Mouse (Mus musculus): ENCODE results near the gene Cars2.
"Not testable (repeated sequence)": the region's sequence is repeated elsewhere in the genome, so short reads cannot be mapped to it uniquely, and the experiment has no call there.

Cars2 gene

DNA sequence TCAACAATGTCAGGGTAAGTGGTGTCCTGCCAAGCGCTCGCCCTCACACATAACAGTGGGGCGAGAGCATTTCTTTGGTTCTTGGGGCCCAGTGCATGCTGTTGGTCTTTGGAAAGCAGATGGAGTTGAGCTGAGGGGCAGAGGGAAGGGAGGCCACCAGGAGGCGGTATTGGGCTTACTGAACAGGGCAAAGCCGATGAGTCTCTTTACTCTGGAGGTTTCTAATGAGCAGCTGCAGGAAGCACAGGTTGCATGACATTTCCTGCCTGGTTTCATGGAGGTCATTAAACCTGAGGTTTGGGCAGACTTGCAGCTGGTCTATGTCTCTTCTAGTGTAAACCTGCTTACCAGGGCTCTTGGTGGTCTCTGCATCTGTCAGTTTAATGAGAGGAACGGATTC, 43.8 kb downstream of the Cars2 start:
- DNase-seq = peak; percentile 81

- DNase-seq = no peak
Measured at GRCm38 (mm10) chr8:11506074-11506473, 44.5 kb downstream of the Cars2 start.

DNA sequence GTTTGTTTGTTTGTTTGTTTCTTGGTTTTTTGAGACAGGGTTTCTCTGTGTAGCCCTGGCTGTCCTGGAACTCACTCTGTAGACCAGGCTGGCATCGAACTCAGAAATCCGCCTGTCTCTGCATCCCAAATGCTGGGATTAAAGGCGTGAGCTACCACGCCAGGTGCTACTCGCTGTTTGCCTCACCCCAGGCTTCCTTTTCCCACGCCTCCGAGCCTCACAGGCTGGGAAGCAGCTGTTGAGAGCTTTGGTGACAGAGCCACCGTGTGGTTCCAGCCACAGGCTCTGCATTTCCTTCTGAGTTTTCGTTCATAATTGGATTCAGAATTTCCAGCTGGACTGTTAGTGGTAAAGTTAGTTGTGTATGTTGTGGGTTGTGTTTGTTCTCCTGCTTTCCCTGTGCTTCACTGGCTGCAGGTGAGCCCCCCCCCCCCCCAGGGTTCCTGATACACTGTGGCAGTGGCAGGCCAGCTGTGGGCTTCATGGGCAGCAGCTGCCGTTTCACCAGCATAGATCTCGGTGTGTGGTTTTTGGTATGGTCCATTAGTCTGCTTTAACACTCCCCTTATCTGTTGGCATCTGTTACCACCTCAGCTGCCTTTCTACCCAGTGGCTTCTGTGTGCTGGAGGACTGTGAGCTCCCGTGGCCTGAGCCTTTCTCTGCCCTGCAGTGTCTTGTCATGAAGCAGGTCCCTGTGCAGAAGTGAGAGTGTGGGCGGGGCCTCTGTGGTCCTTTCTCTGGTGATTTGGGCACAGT, 46.9 kb downstream of the Cars2 start:
- no peak for DNase-seq

DNA sequence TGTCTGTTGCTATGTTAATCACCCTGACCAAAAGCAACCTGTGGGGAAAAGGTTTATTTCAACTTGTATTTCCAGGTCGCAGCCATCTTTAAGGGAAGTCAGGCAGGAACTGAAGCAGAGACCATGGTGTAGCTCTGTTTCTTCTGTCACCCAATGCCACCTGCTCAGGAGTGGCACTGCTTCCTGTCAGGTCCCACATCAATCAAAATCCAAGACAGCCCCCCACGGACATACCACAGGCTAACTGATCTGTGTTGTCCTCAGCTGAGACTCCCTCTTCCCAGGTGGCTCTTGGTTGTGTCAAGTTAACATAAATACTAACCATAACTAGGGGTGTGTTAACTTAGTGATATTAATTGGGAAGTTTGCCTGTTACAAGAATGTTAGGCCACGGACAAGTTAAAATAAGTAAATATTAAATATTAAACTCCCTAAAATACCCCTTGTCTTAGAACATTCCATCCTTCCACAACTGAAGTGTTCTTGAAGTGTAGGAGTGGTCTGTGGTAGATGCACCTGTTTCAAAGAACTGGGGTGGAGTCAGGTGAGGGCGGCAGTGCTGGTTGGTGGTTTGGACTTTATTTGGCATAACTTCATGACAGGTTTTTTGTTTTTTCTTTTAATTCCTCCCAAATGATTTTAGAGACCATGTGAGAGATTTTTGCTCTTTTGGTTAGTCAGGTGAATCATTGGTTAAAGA, 51.6 kb downstream of the Cars2 start:
- DNase-seq = peak; percentile 35

DNA sequence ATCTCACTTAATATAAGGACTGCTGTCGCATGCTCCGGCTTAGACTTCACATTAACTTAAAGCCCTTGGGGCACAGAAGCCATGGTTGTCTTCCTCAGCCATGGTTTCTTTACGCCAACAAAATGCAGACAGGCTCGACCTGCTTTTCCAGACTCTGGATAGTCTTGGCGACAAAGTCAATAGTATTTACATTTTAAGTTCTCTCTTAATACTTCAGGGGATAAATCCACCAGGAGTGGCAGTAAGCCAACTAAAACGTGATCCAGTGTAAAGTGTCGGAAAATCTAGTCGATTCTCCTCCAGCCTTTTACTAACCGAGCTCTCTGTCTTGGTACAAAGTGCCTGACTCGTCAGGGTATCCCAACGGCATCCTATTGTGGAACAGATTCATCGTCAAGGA, 52.3 kb downstream of the Cars2 start:
- DNase-seq = no peak

DNA sequence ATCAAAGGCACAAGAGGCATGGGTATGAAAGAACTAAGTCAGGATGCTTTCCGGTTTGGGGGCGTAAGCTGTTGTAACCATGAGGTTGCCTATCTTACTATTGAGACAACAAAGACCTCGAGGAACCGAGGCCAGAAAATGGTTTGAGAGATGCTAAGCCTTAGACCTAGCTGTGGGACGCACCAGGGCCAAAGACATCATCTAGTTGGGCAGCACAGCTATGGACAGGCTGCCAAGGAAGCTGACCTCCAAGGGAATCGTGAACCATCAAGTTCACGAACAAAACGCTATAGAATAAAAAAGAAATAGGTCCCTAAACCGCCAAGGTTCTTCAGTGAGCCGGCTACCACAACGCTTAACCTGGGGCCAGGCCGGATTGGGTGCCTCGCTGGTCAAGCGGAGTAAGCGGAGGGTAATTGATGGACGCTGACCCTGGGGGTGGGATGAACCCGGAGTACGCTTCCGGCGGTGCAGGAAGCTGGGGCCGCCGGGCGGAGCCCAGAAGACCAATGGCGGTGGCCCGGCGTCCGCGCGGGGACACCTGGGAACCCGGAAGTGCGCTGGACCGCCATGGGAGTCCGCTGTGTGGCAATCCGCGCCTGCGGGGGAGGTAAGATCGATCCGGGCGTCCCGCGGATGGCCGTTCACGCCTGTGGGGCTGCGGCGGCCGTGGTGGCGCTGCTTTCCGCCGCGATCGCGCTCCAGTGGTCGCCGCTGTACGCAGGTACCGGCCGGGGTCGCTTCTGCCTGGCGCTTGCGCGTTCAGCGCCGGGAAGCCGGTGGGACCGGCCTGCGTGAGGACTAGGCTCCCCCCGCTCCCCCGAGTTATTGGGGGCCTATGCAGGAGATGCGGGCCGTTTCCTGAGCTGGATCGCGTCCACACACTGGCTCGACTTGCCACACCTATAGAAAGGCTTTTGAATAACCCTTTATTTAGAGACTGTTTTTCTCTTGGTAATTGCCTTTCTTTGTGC, 53.3 kb downstream of the Cars2 start, which contains the start of gene Naxd:
Naxd (plus strand) TSS at position 490 of the 974 bp plus-strand sequence.
- peak; percentile 88 for DNase-seq

- DNase-seq = not testable (repeated sequence)
Measured at GRCm38 (mm10) chr8:11492340-11492739, 58.2 kb downstream of the Cars2 start.

DNA sequence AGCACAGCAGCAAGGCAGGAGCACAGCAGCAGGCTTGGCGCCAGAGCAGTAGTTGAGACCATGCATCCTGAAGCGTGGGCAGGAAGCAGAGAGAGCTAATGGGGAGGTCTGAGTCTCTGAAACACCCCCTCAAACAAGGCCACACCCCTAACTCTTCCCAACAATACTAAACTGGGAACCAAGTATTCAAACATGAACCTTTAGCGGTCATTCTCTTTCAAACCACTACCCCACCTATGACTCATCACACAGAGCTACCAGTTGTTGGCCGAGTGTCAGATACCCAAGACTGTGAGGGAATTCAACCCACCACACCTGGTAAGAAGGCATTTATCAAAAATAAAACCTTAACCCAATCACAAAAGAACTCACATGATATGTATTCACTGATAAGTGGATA, 63.4 kb downstream of the Cars2 start:
- DNase-seq = no peak

- DNase-seq = peak; percentile 67
Measured at GRCm38 (mm10) chr8:11486142-11486541, 64.4 kb downstream of the Cars2 start.

GRCm38 (mm10) chr8:11482537-11482936, 68.0 kb downstream of the Cars2 start:
- no peak for DNase-seq

DNA sequence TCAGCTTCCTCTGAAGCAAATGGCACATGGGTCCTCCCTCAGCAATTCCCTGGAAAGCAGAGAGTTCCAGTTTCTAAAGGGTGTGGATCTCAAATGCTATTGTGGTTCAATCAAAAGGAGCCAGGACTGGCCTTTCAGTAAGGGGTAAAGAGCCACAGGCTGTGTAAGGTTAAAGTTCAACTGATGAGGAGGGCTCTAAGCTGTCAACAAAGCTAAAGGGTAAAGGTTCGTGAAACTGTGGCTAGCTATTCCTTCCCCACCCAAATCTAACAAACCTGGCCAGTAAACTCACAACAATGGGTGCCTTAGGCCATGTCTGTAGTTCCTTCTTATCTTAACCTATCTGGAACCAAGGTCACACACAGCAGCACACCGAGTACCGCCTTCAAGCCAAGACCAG, 68.7 kb downstream of the Cars2 start:
- no peak for DNase-seq

DNA sequence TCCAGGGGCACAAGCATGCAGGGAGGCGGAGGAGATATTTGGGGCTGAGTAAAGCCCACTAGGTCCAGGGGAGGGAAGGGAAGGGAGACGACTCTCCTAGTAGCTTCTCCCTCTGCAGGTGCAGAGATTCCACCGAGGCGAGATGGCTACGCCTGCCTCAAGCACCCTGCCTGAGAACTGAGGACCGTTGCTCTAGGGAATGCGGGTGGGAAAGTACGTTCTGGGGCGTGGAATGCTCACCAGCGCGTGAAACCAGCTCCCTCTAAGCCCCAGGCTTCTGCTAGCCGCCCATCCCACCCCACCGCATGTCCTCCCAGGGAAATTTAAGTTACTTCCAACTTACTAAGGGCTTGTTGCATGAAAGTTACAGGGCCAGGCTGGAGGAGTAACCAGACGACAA, 71.0 kb downstream of the Cars2 start:
- no peak for DNase-seq

DNA sequence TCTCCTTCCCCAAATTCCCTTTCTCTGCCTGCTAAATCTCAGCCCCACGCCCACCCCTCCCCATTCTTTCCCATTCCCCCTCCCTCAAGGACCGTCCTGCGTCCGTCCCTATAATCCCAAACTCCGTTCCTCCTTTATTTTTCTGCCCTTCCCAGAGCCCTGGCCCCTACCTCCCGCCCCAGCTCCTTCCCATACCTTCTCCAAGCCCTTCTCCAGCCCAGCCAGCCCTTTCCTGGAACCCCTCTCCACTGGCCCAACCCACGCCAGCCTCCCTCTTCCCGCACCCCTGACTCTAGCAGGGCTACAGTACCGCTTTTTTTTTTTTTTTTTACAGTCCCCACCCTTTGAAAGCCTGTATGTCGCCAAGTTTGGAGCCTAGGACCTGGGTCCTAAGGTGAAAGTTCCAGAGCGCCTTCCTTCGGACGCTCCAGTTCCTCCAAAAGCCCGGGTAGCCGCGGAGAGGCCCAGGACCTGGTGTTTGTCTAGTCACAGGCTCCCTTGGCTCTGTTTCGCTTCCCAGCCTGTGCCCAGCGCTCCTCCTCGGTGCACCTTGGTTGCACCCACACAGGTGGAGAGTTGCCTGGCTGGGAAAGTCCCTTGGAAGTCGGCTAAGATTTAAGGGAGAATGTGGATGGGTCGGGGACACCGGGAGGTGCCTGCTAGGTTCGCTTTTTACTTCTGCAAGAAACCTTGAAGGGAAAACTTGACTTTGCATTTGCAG, 71.6 kb downstream of the Cars2 start:
- DNase-seq = no peak

- peak; percentile 32 for DNase-seq
Measured at GRCm38 (mm10) chr8:11477811-11478761, 72.5 kb downstream of the Cars2 start, which contains the start of gene Rab20. Gene Rab20 (minus strand): TSS chr8:11478710.

DNA sequence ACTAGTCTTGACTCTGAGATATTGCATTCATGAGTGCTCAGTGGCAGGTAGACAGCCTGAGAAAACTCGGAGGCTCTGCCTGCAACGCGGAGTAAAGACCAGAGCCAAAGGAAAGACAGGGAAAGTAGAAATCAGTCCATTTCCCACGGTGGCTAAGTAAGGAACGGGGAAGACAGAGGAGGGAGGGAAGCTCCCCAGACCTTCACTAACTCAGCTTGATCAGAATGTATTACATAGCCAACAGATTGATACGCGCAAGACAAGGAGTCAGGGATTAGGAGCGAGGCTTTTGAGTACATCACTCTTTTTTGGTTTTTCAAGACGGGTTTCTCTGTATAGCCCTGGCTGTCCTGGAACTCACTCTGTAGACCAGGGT, 73.4 kb downstream of the Cars2 start:
- no peak for DNase-seq

GRCm38 (mm10) chr8:11476338-11477177, 74.0 kb downstream of the Cars2 start:
- no peak for DNase-seq

DNA sequence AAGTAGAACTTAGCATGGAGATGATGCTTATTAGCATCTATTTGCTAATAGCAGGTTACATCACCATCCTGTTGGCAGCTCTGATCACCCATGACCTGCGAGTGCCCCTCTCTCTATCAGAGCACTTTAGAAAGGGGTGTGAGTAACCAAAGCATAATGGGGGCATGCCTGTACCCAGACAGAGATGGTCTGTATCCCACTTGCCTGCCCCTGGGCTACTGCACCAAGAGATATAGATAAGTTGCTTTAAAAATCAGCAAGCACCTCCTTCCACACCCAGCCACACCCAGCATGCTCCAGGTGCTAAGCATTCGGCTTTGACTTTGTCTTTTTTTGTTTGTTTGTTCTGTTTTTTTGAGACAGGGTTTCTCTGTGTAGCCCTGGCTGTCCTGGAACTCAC, 74.7 kb downstream of the Cars2 start:
- no peak for DNase-seq

DNA sequence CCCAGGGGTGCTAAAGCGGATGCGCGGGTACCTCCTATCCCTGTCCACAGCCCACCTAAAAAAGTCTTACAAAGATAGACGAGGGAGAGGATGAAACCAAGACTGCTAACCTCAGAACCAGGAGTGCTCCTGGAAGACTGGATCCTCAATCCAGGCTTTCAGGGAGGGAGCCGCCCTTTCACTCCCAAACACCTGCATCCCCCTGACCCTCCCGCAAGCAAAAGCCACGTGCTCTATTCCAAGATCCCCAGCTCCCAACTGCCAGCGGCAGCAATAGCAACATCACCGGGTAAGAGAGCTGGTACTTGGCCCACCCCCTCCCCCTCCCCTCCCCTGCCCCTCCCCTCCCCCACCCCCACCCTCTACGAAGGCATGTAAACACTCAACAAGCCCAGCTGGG, 75.2 kb downstream of the Cars2 start:
- no peak for DNase-seq

DNA sequence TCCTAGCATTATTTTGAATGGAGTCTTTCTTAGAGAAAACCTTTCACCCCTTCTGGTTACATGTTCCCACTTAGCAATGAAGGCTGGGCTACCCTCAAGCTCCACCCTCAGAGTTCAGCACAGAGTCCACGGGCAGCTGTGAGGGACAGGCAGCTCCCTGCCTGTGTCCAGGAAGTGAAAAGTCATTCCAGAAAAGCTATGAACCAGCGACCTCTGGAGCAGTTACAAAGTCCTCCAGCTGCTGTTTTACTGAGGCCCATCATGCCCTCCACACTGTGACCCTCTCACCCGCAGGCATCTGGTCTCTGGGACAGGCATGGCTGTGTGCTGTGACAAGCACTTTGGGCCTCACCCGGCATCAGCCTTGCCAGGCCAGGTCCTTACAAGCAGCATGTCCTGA, 77.5 kb downstream of the Cars2 start:
- no peak for DNase-seq

DNA sequence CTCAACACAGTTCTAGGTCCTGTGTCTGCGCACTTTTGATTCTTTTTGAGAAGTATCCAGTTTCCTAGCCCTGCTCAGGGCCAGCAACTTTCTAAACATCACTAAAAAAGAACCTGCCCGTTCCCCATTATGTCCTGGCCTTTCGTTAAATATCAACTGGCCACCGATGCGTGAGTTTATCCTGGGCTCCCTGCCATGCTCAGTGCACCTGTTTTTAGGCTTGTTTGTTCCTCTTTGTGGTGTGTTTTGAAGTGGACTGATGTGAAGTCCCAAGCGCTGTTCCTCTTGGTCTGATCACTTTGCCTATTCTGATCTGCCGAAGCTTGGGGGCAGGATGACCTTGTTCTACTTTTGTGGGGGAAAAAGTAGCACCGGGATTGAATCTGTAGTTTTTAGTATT, 79.3 kb downstream of the Cars2 start:
- no peak for DNase-seq
